Mouse (Mus musculus): ENCODE data around the gene E2f1. TPM values are rescaled to one million over a fixed set of nuclear protein-coding genes. Genes with fewer than 3 reads are reported as not detected.

E2f1 gene
- total RNA-seq, 2 experiments from 2014 or later, result 20.5 to 23.3 TPM

- peak; percentile 26 to 51 for DNase-seq (ENCODE audit: low spot score in 2 of 2)
These were observed 17.2 kb downstream of the E2f1 start for GRCm38 (mm10) chr2:154552424-154552907.

- no peak for DNase-seq (ENCODE audit: low spot score in 2 of 2)
These were observed 17.8 kb downstream of the E2f1 start for GRCm38 (mm10) chr2:154551927-154552326.

- no peak for DNase-seq (ENCODE audit: low spot score in 2 of 2)
These were observed 18.2 kb downstream of the E2f1 start, which contains the start of gene Actl10 for GRCm38 (mm10) chr2:154551476-154551875. Gene Actl10 (plus strand): TSS chr2:154551776.

- DNase-seq (ENCODE audit: low spot score in 2 of 2), result no peak
These were observed 18.8 kb downstream of the E2f1 start for GRCm38 (mm10) chr2:154550937-154551336.

GRCm38 (mm10) chr2:154549886-154550189 lies 19.9 kb downstream of the E2f1 start:
- no peak for DNase-seq (ENCODE audit: low spot score in 2 of 2)

- DNase-seq (ENCODE audit: low spot score in 2 of 2), result peak; percentile 44 to 51
These were observed 20.4 kb downstream of the E2f1 start for GRCm38 (mm10) chr2:154549127-154549885.

- no peak for DNase-seq (ENCODE audit: low spot score in 2 of 2)
These were observed 21.0 kb downstream of the E2f1 start for GRCm38 (mm10) chr2:154548688-154549087.

GRCm38 (mm10) chr2:154546711-154547110 lies 23.0 kb downstream of the E2f1 start, which contains the start of gene 1700003F12Rik:
Gene 1700003F12Rik (plus strand): TSS chr2:154547085.
- DNase-seq (ENCODE audit: low spot score in 2 of 2), result no peak

- no peak for DNase-seq (ENCODE audit: low spot score in 2 of 2)
These were observed 25.9 kb downstream of the E2f1 start for GRCm38 (mm10) chr2:154543567-154544347.

- DNase-seq (ENCODE audit: low spot score in 2 of 2), result no peak
These were observed 28.1 kb downstream of the E2f1 start for GRCm38 (mm10) chr2:154541630-154542029.

GRCm38 (mm10) chr2:154539720-154540119 lies 30.0 kb downstream of the E2f1 start:
- DNase-seq (ENCODE audit: low spot score in 2 of 2), result no peak

GRCm38 (mm10) chr2:154538710-154539109 lies 31.0 kb downstream of the E2f1 start:
- no peak for DNase-seq (ENCODE audit: low spot score in 2 of 2)

GRCm38 (mm10) chr2:154538310-154538709 lies 31.4 kb downstream of the E2f1 start:
- DNase-seq (ENCODE audit: low spot score in 2 of 2), result no peak

- DNase-seq (ENCODE audit: low spot score in 2 of 2), result no peak
These were observed 34.9 kb downstream of the E2f1 start for GRCm38 (mm10) chr2:154534704-154535270.

- DNase-seq (ENCODE audit: low spot score in 2 of 2), result no peak
These were observed 36.8 kb downstream of the E2f1 start for GRCm38 (mm10) chr2:154532888-154533287.

GRCm38 (mm10) chr2:154526531-154526930 lies 43.2 kb downstream of the E2f1 start:
- no peak for DNase-seq (ENCODE audit: low spot score in 2 of 2)

GRCm38 (mm10) chr2:154525285-154525684 lies 44.4 kb downstream of the E2f1 start:
- DNase-seq (ENCODE audit: low spot score in 2 of 2), result no peak

- no peak for DNase-seq (ENCODE audit: low spot score in 2 of 2)
These were observed 47.4 kb downstream of the E2f1 start for GRCm38 (mm10) chr2:154522334-154522733.

GRCm38 (mm10) chr2:154521449-154521848 lies 48.2 kb downstream of the E2f1 start:
- no peak for DNase-seq (ENCODE audit: low spot score in 2 of 2)

GRCm38 (mm10) chr2:154517424-154517823 lies 52.3 kb downstream of the E2f1 start:
- no peak for DNase-seq (ENCODE audit: low spot score in 2 of 2)

- DNase-seq (ENCODE audit: low spot score in 2 of 2), result no peak
These were observed 52.7 kb downstream of the E2f1 start for GRCm38 (mm10) chr2:154516944-154517343.

- no peak for DNase-seq (ENCODE audit: low spot score in 2 of 2)
These were observed 59.6 kb downstream of the E2f1 start for GRCm38 (mm10) chr2:154510141-154510540.
